Mouse (Mus musculus) heart, adult 8-10 months (tissue): ENCODE data around the gene Sstr2. TPM values are rescaled to one million over a fixed set of nuclear protein-coding genes. Genes with fewer than 3 reads are reported as not detected.

ENCODE experiments used
- DNase-seq: peaks from one replicate; pipeline ENCODE4 v3.0.0; 2022; ENCODE audit warnings: low spot score
- total RNA-seq, 4 experiments: library from RNA; stranded (reverse); gene quantifications; 2 replicates each; pipeline ENCODE4 v1.2.4; 2022

The Sstr2 gene
- total RNA-seq, result not detected

DNA sequence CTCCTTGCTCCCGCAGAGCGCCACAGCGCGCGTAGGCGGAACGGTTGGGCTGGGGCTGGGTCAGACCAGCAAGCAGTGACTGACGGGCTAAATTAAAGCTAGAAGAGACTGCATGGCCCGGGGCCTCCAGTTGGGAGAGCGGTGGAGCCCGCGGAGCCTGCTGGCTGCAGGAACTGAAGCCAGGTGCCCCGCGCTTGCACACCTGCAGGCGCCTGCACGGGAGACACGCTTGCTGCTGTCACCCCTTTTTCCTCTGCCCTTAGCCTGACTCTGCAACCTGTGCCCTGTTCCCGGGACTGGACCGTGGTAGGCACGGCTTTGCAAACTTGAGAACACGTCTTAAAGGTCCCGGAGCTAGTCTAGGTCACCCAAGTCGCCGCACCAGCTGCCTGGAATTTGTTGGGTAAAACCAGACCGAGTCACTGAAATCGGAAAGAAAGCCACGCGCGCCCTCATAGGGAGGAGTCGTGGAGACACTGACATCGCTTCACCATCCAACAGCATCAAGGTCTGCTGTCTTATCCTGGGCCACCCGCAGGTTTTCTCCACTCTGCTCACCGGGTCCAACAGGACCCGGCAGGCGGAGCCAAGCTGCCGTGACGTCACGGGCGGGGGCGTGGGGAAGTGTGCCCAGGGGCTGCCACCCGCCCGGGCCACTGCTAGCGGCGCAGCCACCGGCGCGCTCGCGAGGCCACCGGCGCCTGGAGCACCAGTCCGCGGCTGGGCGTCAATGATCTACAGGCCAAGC, at the start of gene Sstr2:
Sstr2 (plus strand) TSS at position 671 of the 748 bp plus-strand sequence.
- no peak for DNase-seq

DNA sequence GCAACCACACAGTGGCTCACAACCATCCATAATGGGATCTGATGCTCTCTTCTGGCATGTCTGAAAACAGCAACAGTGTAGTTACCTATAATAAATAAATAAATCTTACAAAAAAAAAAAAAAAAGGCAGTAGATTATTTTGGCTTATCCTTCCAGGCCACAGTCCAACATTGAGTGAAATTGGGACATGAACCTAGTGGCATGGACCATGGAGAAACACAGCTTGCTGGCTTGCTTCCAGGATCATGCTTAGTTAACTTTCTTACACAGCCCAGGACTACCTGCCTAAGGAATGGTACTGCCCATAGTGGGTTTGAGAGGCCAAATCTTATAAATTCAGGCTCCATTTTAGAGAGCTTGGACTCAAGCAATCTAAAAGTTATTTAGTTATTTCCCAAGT, 47.5 kb upstream of the Sstr2 start:
- no peak for DNase-seq

DNA sequence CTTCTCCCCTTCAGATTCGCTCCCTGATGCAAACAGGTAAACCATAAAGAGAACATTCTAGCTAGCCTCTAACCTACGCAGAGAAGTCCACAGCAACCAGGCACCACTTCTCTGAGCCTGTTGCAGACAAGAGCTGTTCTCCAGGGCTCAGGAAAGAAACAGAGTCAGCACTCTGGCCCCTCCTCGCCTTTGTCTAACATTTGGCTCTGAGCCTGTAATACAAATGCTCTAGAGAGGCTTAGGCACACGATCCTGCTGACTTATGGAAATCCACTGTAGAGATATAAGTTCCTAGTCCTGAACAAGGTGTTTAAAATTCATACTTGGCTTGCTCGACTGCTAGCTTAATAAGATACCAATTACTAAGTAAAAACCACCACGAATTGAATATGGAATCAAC, 46.5 kb upstream of the Sstr2 start:
- no peak for DNase-seq

DNA sequence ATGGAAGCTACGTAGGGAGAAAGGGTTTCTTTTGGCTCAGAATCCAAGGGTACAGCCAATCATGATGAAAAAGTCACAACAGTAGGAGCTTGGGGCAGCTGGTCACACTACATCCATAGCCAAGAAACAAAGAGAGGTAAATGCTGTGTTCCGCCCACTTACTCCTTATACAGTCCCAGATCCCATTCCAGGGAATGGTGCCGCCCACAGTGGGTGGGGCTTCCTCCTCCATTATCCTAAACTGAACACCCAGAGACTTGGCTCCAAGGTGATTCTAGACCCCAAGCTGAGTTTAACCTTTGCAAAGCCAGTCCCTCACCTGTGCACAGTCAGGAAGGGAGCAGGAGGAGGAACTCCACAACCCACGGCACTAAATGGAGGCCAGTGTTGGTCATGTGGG, 41.9 kb upstream of the Sstr2 start:
- no peak for DNase-seq

DNA sequence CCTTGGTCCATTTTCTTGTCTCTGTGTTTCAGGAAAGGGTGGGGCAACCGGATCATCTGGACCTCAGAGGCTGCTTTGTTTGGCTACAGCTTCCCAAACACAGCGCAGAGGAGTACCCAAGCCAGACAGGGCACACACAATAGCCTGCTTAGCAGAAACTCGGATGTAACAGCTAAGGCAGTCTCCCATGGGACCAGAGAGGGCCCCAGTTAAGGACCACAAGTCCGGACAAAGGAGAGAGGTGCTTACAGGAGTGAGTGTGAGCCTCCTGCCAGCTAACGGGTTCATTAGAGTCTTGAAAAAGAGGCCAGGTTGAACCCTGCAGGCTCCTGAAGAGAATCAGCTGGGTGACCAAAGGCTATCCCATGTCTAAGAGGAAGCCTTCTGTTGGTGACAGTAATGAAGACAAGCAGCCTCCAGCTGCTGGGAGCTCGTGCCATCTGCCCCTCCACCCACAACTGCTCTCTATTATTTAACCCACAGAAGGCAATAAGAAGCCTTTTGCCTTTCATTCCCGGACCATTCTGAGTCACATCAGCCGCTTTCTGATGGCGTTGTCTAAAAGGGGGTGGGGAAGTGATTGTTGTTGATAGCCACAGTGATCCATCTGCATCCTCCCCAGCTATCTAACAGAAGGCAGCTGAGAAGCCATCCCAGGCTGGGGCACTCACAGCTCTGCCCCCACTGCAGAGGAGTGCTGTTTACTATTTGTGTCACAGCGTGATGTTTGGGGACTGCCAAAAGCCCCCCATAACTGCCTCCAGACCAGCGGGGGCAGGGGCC, 35.1 kb upstream of the Sstr2 start:
- no peak for DNase-seq

DNA sequence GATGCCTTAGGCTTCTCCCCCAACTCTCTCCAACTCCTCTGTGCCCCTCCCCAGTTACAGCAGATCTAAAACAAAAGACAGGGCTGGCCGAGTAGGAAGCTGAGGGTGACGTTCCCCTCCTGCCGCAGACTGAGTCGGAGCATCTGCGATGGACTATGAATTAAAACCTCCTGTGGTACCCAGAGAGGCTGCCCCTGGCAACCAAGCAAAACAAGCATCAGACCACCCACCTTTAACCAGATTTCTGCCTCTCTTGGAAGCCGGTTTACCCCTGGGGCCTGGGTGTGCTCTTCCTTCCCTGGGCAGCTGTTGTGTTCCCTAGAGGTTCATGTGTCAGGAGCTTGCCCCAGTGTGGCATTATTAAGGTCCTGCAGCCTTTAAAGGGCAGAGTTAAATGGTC, 32.7 kb upstream of the Sstr2 start:
- DNase-seq, result no peak

DNA sequence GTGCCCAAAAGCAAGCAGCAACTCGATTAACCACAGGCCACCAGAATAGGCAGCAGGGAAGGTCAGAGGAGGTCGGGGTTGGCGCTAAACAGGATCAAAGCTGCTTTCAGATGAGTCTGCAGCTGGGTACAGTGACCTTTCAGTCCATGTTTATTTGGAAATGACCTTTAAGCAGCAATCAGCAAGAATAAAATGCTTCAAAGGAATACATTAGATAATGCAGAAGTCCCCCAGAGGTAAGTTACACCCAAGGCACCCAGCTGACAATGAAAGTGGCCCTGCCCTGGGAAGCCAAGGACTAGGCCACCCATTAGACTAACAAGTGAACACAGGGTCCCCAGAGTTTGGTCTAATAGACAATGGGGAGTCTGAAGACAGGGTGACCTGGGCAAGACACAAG, 30.2 kb upstream of the Sstr2 start:
- DNase-seq, result no peak

DNA sequence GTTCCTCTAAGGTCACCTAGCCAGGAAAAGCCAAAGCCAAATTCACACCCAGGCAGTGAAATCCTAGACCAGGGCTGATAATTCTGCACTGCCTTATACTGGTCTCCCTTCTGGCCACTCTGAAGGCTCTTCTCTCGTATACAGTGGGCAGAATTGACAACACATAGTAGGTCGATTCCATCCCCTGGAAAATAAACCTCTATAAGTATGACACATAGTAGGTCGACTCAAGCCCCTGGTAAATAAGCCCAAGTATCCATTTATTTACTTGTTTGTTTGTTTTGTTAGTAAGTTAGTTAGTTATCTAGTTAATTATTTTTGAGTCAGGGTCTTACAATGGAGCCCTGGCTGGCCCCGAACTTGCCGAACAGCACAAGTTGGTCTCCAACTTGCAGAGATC, 24.0 kb upstream of the Sstr2 start:
- no peak for DNase-seq

DNA sequence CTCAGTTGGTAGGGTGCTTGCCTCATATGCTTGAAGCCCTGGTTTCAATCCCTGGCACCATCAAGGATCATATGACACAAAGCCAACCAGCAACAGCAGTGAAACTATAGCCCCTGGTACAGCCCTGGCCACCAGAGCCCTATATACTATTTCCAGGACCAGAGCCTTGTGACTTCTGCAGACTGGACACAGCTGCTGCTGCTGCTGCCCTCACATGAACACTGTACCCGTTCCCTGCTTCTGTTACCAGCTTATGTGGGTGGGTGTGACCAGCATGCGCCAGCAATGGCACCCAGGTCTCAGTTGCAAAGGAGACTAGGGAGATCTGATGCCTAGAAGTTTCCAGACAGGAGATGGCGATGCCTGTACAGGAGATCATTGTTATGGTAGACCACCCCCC, 21.5 kb upstream of the Sstr2 start:
- DNase-seq, result no peak

DNA sequence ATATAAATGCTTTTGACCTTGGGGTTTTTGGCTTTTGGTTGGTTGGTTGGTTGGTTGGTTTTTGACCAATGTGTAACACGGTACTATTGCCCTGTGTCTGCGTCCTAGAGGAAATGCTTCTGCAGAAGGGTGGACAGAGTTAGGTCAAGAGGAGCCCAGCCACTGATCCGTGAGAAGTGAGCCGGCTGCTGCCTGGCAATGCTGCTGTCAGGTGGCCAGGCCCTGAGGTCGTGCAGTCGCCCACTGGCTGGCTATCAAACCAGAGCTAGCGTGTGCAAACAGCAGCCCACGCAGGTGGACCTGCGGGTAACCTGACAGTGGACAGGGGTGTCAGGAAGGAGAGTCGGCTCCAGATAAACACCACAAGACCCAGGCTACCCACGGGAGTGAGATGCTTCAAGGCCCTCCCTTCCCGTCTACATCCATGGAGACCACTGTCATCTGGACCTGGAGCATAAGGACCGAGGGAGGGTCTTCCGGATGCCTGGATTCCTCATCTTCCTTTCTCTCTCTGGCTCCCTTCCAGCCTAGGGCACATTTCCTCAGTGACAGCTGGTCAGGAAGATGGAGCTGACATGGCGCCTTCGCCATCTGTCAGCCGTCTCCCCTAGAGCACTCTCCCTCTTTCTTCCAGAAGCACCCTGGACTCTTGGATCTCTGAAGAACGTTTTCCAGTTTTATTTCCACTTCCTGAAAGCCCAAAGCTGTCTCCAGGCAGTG, 18.5 kb upstream of the Sstr2 start:
- no peak for DNase-seq

DNA sequence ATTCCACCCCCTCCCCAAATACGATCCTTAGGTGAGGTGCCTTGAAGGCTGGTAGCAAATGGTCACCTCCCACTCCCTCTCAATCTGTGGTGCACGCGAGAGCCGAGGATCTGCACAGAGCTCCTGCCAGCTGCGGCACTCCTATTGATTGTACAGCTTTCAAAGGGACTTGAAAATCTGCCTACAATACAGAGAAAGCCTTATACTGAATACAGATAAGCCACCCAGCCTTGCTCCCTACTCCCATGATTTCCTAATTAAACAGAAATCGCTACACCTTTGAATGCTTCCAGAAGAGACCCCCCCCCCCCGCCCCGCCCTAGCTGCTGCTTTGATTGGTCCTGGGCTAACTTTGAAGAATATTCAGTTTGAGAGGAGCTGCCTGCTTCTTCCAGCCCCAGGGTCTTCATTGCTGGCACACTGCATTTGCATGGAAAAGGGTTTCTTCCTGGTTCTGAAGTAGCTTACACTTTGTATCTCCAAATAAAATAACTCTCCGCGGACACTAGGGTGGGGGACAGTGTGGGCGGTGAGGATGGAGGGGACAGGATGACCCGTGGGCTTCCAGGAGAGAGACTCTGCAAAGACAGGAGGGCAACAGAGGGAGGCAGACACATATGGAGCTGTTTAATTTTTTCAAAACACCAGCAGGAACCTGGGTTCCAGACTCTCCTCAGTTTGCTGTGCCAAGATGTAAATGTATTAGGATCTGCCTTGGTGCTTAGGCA, 17.4 kb upstream of the Sstr2 start:
- DNase-seq, result no peak

DNA sequence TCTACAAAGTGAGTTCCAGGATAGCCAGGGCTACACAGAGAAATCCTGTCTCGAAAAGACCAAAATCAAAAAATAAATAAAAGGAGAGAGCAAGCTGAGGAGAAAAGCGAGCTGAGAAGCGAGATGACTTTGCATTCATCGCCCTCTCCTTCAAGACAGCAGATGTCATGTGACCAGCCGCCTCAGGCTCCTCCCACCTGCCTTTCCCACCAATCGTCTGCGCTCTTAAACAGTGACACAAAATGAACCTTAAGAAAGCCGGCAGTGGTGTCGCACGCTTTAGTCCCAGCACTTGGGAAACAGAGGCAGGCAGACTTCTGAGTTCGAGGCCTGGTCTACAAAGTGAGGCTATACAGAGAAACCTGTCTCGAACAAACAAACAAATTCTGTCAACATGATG, 11.6 kb upstream of the Sstr2 start:
- DNase-seq, result no peak

DNA sequence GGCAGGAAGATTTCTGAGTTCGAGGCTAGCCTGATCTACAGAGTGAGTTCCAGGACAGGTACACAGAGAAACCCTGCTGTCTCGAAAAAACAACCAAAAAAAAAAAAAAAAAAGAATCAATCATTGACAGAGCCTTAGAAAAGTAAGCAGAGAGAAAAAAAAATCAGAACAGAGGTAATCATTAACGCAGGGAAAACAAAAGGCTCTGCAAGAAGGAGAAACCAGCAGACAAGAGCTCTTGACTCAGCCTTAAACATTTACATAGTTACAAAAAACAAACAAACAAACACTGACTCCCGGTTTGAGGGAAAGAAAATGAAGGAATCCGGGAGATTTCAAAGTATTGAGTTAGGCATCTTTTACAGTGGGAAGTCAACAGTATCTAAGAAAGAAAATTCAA, 9.6 kb upstream of the Sstr2 start:
- DNase-seq, result no peak

DNA sequence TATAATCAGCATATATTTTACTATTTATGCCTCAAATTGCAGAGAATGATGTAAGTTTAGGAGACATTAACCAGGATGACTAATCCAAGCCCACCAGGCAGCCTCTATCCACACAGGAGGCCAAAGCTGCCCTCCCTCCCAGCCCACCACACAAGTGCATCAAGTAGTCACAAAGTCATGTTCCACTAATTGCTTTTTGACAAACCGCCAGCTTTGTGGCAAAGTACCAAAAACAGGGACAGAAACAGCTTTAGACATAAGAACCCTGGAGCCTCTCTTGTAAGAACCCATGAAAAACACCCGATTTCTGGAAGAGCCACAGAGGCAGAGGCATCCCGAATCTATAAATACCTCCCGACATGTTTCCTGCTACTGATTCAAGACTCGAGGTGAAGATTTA, 8.9 kb upstream of the Sstr2 start:
- no peak for DNase-seq

DNA sequence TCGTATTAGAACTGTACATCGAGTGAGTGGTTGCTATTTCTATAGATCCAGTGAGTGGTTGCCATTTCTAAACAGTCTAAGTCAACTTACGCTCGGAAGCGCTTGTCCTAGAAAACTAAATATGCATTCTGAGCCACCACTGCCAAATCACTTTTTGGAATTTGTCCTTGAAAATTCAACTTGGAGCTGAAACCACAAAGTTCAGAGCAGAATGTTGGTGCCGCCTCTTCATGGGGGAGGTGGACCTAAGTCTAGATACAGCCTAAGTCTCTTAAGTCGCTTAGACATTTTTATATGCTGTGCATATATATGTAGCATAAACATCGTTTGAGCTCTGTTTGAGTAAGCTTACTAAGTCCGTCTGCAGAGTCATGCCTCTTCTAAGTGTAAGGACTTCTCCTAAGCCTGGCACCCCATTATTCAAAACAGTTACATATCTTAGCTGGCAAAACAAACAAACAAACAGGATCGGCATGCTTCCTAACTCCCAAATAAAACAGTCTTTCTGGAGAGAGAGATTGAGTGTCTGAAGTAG, 8.0 kb upstream of the Sstr2 start:
- no peak for DNase-seq

DNA sequence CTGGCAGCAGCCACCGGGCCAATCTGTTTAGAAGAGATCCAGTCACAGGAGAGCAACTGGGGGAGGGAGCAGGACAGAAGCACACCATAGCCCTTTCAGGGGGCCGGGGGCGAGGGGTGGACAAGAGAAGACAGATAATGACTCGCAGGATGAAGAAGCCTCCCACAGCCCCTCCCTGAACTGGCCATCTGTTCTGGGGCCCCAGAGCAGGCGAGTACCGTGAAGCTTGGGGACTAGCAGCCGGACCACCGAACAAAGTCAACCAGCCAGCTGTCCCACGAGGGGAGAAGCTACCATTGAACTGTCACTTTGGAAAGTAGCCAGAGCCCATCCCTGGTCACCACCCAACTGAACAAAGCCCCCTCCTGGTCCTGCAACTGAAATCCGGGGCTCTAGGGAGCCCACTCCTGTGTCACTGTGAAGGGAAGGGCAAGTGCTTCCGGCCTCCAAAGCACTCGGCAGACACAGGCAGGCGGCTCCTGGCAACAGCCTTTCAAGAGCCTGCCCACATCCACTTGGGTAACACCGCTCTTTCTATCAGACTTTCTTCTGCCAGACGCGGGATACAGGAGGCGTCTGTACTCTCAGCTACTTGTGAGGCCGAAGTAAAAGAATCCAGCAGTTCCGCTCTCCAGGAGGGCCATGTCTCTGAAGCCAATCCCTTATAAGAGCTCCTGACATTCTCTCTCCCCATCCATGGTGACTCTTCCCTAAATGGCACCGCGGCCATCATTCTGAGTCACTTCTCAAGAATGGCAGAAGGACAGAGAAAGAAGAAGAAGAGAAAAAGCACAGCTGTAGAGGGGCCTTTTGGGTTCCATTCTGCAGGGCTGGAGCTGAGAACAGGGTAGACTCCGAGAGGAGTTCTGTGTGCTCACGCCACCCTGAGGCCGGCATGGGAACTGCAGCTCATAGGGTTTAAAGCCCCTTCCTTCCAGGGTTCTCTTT, 7.2 kb upstream of the Sstr2 start:
- no peak for DNase-seq

DNA sequence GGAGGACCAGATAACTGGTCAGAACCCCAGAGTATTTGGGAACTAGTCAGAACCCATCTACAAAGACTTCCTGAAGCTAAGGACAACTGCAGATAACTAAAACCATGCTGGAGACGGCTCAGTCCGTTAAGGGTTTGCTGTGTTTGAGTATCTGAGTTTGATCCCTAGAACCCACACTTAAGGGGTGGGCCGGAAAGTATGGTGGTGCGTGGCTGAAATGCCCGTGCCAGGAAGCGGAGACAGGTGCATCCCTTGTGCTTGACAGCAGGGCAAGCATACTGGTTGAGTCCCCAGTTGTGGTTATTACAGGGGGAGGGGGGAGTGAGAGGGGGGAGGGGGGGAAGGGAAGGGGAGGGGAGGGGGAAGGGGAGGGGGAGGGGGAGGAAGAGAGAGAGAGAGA, 4.7 kb upstream of the Sstr2 start:
- no peak for DNase-seq

DNA sequence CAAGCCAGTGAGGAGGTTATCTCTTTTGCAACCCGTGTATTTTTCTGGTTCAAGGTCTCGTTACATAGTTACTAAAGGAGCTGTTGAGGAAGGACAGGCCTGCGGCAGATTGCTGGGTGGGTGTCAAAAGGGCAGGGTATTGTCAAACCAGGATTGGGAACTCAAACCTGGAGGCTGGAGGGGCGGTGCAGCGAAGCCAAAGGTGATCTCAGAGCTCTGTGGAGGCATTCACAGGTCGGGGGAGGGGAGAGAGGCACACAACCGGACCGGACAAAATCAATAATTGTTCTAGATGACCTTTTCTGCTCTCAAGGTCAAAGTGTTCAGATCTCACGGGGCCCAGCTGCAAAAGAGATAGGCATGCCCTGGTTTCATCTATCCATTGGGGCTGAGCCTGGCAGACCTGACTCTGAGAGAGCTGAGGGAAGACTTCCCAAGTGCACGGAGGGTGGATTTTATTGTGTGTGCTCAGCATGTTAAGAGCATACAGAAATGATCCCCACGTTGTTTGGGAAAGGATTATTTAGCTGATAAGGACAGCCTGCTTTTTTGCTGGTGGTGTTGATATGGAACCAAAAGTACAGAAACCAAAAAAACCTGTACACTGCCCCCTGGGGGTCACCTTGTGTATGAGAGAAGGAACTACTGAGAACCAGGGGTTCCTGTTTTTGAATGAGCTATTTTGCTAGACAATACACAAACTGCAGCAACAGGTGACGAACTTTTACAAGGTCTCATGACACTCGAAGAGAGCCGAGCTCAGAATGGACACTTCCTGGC, 1.8 kb upstream of the Sstr2 start:
- peak; percentile 25 for DNase-seq

DNA sequence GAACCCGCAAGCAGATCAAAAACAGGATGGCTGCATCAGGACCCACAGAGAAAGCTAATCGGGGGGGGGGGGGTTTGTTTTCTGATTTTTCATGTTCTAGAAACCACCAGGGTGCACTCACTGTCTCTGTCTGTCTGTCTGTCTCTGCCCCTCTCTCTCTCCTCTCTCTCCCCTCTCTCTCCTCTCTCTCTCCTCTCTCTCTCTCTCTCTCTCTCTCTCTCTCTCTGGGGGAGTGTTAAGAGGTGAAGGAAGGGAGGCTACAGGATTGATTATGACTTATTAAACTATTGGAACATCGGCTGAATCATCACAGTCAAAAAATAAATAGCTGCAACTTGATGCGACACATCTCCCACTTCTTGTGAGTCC, 855 bp upstream of the Sstr2 start:
- no peak for DNase-seq
